Mouse (Mus musculus) heart, embryonic 15.5 days (tissue): ENCODE measurements at regions not wholly inside any gene's neighbourhood (a gene's known extent, or its start where the extent isn't known, plus 50 kb on each side); places are given as distances from the start of the nearest gene placed in this dataset.

Experiments used
- ATAC-seq: fragments of 200-750 bp; cut with Nextera tagmentation; replicated peaks from 2 replicates; pipeline ENCODE4 v1.8.0; 2017; ENCODE audit warnings: low read depth, moderate TSS enrichment; ENCODE audit not compliant: insufficient number of reproducible peaks, insufficient read depth, low FRiP score
- H3K27ac ChIP-seq: fragments of 300-500 bp; sonication (generic); 2 replicates; pipeline ENCODE4 v1.5.1; 2015; ENCODE audit warnings: mild to moderate bottlenecking, inconsistent platforms
- H3K27me3 ChIP-seq: fragments of 300-500 bp; sonication (generic); 2 replicates; pipeline ENCODE4 v1.6.1; 2015; ENCODE audit warnings: inconsistent platforms
- H3K36me3 ChIP-seq: fragments of 300-500 bp; sonication (generic); 2 replicates; pipeline ENCODE4 v1.6.1; 2015; ENCODE audit warnings: mild to moderate bottlenecking, inconsistent platforms
- H3K4me1 ChIP-seq: fragments of 300-500 bp; sonication (generic); replicated peaks from 2 replicates; pipeline ENCODE4 v1.6.1; 2015; ENCODE audit warnings: inconsistent platforms
- H3K4me2 ChIP-seq: fragments of 300-500 bp; sonication (generic); 2 replicates; pipeline ENCODE4 v1.6.1; 2015; ENCODE audit warnings: inconsistent platforms, mild to moderate bottlenecking, moderate library complexity
- H3K4me3 ChIP-seq: fragments of 300-500 bp; sonication (generic); 2 replicates; pipeline ENCODE4 v1.5.1; 2015; ENCODE audit warnings: mild to moderate bottlenecking, inconsistent platforms
- H3K9ac ChIP-seq: fragments of 300-500 bp; sonication (generic); 2 replicates; pipeline ENCODE4 v1.6.1; 2015; ENCODE audit warnings: mild to moderate bottlenecking, inconsistent platforms
- H3K9me3 ChIP-seq: fragments of 300-500 bp; sonication (generic); replicated peaks from 2 replicates; pipeline ENCODE4 v1.6.1; 2016; ENCODE audit warnings: inconsistent platforms
- WGBS: fragments of 180-500 bp; shearing (Covaris S2); methylation state at CpG from one replicate; pipeline ENCODE4 v1.1.7; 2015; ENCODE audit warnings: mixed read lengths; 5-methylcytosine and 5-hydroxymethylcytosine counted together

DNA sequence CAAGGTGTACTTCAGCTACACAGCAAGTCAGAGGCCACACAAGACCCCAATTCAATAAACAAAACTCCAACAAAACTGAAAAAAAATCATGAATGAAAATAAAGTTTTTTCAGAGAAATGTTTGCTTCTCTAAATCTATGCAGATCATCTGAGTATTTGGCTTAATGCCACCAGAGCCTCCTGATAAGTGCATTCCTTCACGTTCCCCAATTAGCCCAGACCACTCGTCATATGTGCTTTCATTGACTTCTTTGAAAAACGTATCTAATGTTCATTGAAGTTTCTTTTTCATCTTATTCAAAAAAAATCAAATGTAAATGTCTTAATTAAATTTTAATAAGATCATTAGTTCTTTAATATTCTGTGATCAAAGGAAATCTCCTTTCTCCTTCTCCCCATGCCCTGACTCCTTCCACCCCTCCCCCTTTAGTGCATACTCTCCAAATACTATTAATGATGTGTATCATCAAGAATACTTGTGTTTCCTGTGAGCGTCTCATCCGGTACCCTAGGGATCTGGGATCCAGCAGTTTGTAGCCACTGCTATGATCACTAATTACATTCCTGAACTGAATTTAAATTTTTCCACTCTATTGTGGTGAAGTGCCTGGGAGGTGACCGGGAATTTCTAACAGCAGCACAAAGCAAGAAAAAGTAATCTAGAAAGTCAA, 600.8 kb upstream of the Fat1 start:
- Histone ChIP-seq H3K27me3 (no peaks in the 10 kb centered on the region), H3K27ac (no peak overlapping the region), H3K4me1 (no peaks in the 10 kb centered on the region), H3K9ac (no peak overlapping the region), H3K4me3 (no peak overlapping the region), H3K9me3 (no peaks in the 10 kb centered on the region), H3K36me3 (no peaks in the 10 kb centered on the region), H3K4me2 (no peak overlapping the region)
- no peak for ATAC-seq
- 70% methylated on average over 6 of the region's 6 CpGs for WGBS

DNA sequence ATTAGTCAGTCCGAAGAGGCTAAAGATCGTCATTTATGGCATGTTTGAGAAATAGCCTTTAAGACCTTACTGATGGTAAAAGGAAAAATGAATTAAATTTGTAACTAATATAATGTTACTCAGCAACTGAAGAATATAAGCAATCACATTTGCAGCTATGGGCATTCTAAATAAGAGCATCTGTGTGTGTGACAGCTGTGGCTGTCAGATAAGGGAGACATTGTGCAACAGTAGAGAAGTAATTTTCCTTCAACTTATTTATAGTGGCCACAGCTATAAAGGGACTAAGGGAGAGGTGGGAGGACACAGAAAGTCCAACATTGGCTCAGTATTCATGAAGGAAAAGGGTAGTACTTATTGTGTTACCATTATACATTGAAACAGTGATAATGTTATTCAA, 591.8 kb upstream of the Fat1 start:
- Histone ChIP-seq H3K4me1 (no peaks in the 10 kb centered on the region), H3K36me3 (no peaks in the 10 kb centered on the region), H3K27ac (no peak overlapping the region), H3K4me3 (no peak overlapping the region), H3K4me2 (no peak overlapping the region), H3K9me3 (no peaks in the 10 kb centered on the region), H3K27me3 (no peaks in the 10 kb centered on the region), H3K9ac (no peak overlapping the region)
- ATAC-seq = no peak
- 77% methylated on average over 2 of the region's 2 CpGs for WGBS

DNA sequence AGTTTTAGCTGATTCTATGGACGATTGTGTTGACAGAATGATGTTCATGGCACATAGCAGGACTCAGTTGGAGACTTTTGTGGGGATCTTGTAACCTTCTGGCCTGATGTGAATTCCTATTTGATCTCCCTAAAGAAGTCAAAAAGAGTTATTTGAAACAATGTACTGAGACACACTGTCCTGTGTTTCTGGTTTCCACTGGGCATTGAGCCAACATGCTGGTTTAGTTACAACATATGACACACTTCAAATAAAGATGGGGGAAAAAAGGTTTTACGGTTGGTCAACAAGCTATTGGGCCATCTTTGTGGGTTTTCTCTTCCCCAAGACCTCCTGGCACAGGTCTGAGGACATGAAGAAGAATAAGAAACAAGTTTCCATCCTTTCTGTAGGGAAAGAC, 591.3 kb upstream of the Fat1 start:
- Histone ChIP-seq H3K9ac (no peak overlapping the region), H3K9me3 (no peaks in the 10 kb centered on the region), H3K4me1 (no peaks in the 10 kb centered on the region), H3K4me3 (no peak overlapping the region), H3K4me2 (no peak overlapping the region), H3K27ac (no peak overlapping the region), H3K36me3 (no peaks in the 10 kb centered on the region), H3K27me3 (no peaks in the 10 kb centered on the region)
- ATAC-seq = no peak
- 51% methylated on average over 2 of the region's 2 CpGs for WGBS

DNA sequence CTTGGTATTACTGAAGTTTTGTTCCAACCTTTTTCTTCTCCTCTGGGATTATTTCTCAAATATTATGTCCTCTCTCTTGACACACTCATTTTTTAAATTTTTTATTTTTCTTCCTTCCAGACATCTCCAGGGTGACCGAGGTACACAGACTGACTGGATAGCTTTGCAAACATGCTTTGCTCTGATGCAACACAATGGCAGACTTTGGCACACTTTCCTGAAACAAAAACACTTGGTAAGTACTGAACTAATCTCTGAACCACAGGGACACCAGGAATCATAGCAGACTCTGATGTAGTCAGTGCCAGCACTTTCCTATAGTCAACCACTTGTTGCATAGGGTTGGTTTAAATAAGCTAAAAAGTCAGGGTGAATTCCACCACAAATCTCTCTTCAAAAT, 587.8 kb upstream of the Fat1 start:
- Histone ChIP-seq H3K4me2 (no peak overlapping the region), H3K4me3 (no peak overlapping the region), H3K9ac (no peak overlapping the region), H3K27ac (no peak overlapping the region), H3K27me3 (no peaks in the 10 kb centered on the region), H3K9me3 (no peaks in the 10 kb centered on the region), H3K4me1 (no peaks in the 10 kb centered on the region), H3K36me3 (no peaks in the 10 kb centered on the region)
- no peak for ATAC-seq
- 73% methylated on average over 1 of the region's 1 CpGs for WGBS

DNA sequence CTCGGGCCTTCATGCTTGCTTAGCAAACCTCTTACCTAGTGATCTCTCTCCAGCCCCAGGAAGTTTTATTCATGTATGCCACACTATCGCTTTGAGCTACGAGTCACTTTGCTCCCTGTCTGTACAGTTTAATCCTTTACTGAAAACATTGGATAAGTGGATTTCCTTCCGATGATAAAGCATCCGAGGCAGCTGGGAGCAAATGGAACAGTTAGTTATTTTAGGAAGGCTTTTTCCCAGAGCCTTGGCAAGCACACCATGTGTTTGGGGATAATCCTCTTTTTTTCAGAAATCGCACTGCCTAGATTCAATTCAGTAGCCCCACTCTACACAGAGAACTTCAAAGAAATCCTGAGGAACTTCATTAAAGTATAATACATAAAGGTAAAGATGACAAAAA, 561.3 kb upstream of the Fat1 start:
- no peaks in the 10 kb centered on the region for H3K9me3 ChIP-seq
- H3K4me3 ChIP-seq = no peak overlapping the region
- peaks cover 12% of the 10 kb centered on the region for H3K4me1 ChIP-seq
- H3K9ac ChIP-seq = no peak overlapping the region
- no peaks in the 10 kb centered on the region for H3K36me3 ChIP-seq
- WGBS = 32% methylated on average over 6 of the region's 6 CpGs
- ATAC-seq = no peak; the same call in 1 of the 2 replicates
- H3K27me3 ChIP-seq = no peaks in the 10 kb centered on the region
- H3K27ac ChIP-seq = no peak overlapping the region
- H3K4me2 ChIP-seq = no peak overlapping the region

DNA sequence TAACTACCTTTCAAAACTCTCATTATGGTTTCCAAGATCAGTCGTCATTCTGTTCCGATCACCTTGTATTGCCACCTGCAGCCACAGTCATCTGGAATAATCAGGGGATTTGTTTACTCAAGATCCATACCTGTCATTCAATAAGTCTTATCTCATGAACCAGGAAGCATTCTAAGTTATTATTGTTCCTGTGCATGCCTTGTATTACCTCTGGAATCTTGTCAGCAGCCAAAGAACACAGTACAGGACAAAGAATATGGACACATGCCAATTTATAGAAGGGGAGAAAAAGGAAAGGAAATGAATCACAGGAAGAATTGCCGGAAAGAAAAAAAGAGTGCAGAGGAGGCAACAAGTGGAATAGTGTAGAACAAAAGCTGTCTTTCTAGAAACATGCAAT, 557.5 kb upstream of the Fat1 start:
- 49% methylated on average over 3 of the region's 3 CpGs for WGBS
- no peaks in the 10 kb centered on the region for H3K36me3 ChIP-seq
- H3K4me2 ChIP-seq = no peak overlapping the region
- no peaks in the 10 kb centered on the region for H3K9me3 ChIP-seq
- no peaks in the 10 kb centered on the region for H3K27me3 ChIP-seq
- no peak overlapping the region for H3K27ac ChIP-seq
- H3K9ac ChIP-seq = no peak overlapping the region
- ATAC-seq = no peak; the same call in 1 of the 2 replicates
- H3K4me3 ChIP-seq = no peak overlapping the region
- peaks cover 12% of the 10 kb centered on the region for H3K4me1 ChIP-seq

DNA sequence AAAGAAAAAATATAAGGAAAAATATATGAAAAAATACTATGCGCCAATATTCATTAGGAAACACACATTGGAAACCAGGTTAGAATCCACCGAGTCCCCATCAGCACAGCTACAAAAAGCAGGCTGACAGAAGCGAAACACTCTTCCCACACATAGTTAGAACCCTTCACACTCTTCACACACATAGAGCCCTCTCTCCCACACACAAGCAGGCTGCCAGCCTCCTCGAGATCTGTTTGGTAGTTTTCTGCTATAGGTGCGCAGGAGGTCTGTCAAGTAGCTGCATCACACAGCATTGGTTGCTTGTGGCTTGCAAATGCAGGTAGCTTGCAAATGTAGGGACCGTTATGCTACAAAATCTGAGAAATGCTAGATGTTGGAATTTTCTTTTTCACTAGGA, 526.8 kb upstream of the Fat1 start:
- Histone ChIP-seq H3K36me3 (no peaks in the 10 kb centered on the region), H3K4me3 (no peak overlapping the region), H3K9me3 (0 out of 2 replicates have a peak, but pooled peaks cover 6% of the 10 kb centered on the region), H3K4me1 (no peaks in the 10 kb centered on the region), H3K27ac (no peak overlapping the region), H3K9ac (no peak overlapping the region), H3K4me2 (no peak overlapping the region), H3K27me3 (no peaks in the 10 kb centered on the region)
- 88% methylated on average over 6 of the region's 6 CpGs for WGBS
- ATAC-seq = no peak

DNA sequence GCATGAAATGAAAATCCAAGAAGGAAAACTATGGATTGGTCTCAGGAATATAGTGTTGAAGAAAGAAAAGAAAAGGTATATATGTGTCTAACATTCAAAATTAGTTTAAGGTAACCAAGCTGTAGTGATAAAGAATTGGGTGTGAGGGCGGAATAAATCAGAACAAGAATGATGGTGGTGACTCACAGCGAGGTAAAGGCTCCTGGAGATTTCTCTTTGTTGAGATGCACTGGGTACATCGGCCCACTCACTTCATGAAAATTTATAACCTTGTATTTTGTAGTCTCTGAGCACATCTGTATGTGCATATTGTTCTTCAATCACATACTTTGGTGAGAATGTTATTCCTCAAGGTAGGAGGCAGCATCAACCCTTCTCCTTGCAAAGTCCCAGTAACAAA, 525.0 kb upstream of the Fat1 start:
- no peaks in the 10 kb centered on the region for H3K36me3 ChIP-seq
- no peaks in the 10 kb centered on the region for H3K27me3 ChIP-seq
- WGBS = 90% methylated on average over 3 of the region's 3 CpGs
- H3K4me1 ChIP-seq = no peaks in the 10 kb centered on the region
- H3K4me3 ChIP-seq = no peak overlapping the region
- no peak overlapping the region for H3K9ac ChIP-seq
- ATAC-seq = no peak
- H3K4me2 ChIP-seq = no peak overlapping the region
- 0 out of 2 replicates have a peak, but pooled peaks cover 6% of the 10 kb centered on the region for H3K9me3 ChIP-seq
- no peak overlapping the region for H3K27ac ChIP-seq

DNA sequence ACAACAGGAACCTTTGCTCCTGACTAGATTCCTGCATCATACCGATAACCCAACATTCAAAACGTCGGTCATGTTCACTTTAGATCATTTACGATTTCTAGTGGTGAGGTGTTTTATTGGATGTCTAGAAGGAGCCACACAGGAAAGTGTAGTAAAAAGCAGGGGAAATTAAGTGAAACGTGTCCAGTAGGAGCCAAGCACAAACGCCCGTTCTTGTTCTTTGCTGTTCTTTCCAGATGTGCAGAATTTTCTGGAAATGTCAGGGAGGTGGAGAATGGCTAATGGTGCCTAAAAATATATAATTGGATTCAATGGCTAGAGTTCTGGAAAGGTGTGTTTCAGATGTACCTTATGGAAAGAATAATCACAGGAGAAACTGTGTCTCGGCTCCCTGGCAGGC, 517.2 kb upstream of the Fat1 start:
- Histone ChIP-seq H3K4me3 (no peak overlapping the region), H3K9ac (no peak overlapping the region), H3K9me3 (no peaks in the 10 kb centered on the region), H3K36me3 (no peaks in the 10 kb centered on the region), H3K27ac (no peak overlapping the region), H3K4me1 (no peaks in the 10 kb centered on the region), H3K4me2 (no peak overlapping the region), H3K27me3 (no peaks in the 10 kb centered on the region)
- no peak for ATAC-seq
- 82% methylated on average over 8 of the region's 8 CpGs for WGBS

DNA sequence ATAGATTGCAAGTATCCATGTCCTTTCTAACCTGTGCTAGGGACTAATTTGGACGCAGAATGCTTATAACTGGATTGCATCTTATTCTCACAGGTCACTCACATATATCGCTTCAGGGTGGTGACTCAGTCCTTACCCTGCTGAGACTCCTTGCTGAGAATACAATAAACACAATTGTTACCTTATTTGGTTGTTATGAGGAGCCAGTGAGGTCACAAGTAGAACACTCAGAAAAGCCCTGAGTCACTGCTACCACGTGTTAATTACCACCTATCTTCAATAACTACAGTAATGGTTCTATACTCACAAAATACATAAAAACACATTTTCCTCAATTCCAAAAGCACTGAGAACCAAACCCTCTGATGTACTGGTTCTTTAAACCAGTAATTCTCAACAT, 479.8 kb upstream of the Fat1 start:
- Histone ChIP-seq H3K4me3 (no peak overlapping the region), H3K9ac (no peak overlapping the region), H3K27ac (no peak overlapping the region), H3K9me3 (no peaks in the 10 kb centered on the region), H3K4me1 (no peaks in the 10 kb centered on the region), H3K36me3 (no peaks in the 10 kb centered on the region), H3K27me3 (no peaks in the 10 kb centered on the region), H3K4me2 (no peak overlapping the region)
- 65% methylated on average over 3 of the region's 3 CpGs for WGBS
- ATAC-seq = no peak

DNA sequence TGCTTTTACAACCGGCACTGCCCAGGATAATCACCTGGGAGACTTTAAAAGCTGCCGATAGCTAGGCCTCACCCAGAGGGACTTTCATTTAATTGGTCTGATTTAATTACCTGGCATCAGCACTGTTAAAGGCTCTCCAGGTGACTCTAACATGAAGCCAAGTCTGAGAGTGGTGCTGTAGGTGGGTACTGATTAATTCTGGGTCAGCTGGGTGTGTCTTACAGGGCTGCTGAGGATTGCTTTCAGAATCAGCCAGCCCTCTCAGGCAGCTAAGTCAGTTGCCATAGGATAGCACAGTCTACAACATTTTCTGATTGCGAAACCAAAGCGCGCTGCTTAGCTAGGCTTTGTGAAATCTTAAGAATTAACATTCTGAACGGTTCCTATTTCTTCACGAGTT, 478.9 kb upstream of the Fat1 start:
- H3K4me3 ChIP-seq = no peak overlapping the region
- H3K4me1 ChIP-seq = no peaks in the 10 kb centered on the region
- WGBS = 80% methylated on average over 7 of the region's 7 CpGs
- no peaks in the 10 kb centered on the region for H3K27me3 ChIP-seq
- H3K9me3 ChIP-seq = no peaks in the 10 kb centered on the region
- no peak for ATAC-seq
- H3K36me3 ChIP-seq = no peaks in the 10 kb centered on the region
- H3K27ac ChIP-seq = no peak overlapping the region
- no peak overlapping the region for H3K9ac ChIP-seq
- no peak overlapping the region for H3K4me2 ChIP-seq

DNA sequence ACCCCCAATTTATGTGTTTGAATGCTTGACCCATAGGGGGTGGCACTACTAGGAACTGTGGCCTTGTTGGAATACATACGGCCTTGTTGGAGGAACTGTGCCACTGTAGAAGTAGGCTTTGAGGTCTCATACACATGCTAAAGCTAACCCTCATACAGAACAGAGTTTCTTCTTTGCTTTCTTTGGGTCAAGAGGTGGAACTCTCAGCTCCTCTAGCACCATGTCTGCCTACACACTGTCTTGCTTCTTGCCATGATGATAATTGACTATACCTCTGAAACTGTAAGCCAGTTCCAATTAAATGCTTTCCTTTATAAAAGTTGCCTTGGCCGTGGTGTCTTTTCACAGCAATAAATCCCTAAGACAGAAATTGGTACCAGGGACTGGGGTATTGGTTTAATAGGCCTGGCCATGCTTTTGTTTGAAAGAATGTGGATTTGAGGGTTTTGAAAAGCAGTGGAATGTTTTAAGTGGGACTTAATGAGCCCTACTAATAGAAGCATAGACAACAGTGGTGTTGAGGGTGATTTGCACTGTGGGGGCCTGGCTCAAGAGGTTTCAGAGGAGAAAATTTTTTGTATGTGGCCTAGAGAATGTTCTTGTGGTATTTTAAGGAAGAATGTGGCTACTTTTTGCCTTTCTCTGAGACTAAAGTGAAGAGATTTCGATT, 468.7 kb upstream of the Fat1 start:
- 74% methylated on average over 3 of the region's 3 CpGs for WGBS
- no peak overlapping the region for H3K27ac ChIP-seq
- no peak for ATAC-seq

More for the DNA sequence above, 468.7 kb upstream of the Fat1 start:
- H3K9ac ChIP-seq = no peak overlapping the region
- no peaks in the 10 kb centered on the region for H3K4me1 ChIP-seq
- no peak overlapping the region for H3K4me3 ChIP-seq
- H3K36me3 ChIP-seq = no peaks in the 10 kb centered on the region
- H3K27me3 ChIP-seq = no peaks in the 10 kb centered on the region
- no peaks in the 10 kb centered on the region for H3K9me3 ChIP-seq
- H3K4me2 ChIP-seq = no peak overlapping the region
